Mouse (Mus musculus) kidney, adult 2 months (tissue): ENCODE data around the gene Pnck.

Experiments
- CTCF ChIP-seq: fragments of 200-500 bp; conservative IDR thresholded peaks from 2 replicates; pipeline ENCODE4 v1.5.1; 2011; ENCODE audit warnings: low read depth, mild to moderate bottlenecking, control low read depth, low read length, moderate library complexity, mixed read lengths; ENCODE audit not compliant: insufficient read depth, insufficient read length
- POLR2A ChIP-seq: fragments of 200-500 bp; IDR thresholded peaks from one replicate; pipeline ENCODE4 v1.6.1; 2011; ENCODE audit warnings: low read depth, low read length, control low read depth

GRCm38 (mm10) chrX:73613665-73614064 lies 46.3 kb downstream of the Pnck start:
- TF ChIP-seq POLR2A (no peak), CTCF (no peak)
